Mouse (Mus musculus) right cerebral cortex, postnatal 10 days (tissue): ENCODE results near the gene Arid5a.

Experiments used
- DNase-seq, 2 experiments: peaks; one replicate each; pipeline ENCODE4 v3.0.0; 2021; ENCODE audit warnings: low spot score in 2 of 2

Arid5a gene

GRCm38 (mm10) chr1:36307495-36308280 is at the start of gene Arid5a:
TSS of gene Arid5a (plus strand) at chr1:36307733.
- DNase-seq: peak; percentile 93

DNA sequence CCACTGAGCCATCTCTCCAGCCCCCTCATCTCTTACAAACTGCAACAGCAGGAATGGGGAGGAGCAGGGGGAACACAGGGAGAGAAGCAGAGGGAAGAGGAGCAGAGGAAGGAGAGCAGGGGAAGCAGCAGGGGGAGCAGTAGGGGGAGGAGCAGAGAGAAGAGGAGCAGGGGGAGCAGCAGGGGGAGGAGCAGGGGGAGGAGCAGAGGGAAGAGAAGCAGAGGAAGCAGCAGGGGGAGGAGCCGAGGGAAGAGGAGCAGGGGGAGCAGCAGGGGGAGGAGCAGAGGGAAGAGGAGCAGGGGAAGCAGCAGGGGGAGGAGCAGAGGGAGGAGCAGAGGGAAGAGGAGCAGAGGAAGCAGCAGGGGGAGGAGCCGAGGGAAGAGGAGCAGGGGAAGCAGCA is 48.9 kb upstream of the Arid5a start:
- no peak for DNase-seq

DNA sequence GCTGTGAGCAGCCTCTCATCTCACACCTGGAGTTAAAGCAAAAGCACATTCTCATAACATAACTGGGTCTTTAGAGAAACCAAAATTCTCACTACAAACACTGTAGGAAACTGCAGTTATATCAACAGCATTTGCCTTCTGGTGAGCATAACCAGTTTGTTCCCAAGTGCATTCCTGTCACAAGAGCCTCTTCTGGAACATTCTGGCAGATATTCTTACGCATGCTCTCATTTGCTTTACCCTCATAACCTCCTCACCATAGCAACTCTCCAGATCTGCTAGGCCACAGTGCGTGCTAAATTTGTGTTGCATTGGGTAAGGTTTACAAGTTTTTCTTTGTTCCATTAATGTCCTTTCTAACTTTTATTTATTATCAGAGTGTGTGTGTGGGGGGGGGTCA is 48.3 kb upstream of the Arid5a start:
- no peak for DNase-seq

DNA sequence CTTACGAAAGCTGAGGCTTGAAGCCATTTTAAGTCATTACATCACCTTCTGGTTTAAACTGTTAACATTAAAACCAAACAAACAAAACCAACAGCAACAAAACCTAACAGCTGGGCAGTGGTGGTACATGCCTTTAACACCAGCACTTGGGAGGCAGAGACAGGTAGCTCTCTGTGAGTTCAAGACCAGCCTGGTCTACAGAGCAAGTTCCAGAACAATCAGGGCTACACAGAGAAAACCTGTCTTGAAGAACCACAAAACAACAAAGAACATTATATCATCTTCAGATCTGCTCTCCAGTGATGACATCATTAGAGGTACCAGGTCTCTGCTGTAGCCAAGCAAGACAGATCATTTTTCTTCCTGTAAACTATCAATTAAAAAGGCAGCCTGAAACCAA is 47.1 kb upstream of the Arid5a start:
- DNase-seq: no peak

DNA sequence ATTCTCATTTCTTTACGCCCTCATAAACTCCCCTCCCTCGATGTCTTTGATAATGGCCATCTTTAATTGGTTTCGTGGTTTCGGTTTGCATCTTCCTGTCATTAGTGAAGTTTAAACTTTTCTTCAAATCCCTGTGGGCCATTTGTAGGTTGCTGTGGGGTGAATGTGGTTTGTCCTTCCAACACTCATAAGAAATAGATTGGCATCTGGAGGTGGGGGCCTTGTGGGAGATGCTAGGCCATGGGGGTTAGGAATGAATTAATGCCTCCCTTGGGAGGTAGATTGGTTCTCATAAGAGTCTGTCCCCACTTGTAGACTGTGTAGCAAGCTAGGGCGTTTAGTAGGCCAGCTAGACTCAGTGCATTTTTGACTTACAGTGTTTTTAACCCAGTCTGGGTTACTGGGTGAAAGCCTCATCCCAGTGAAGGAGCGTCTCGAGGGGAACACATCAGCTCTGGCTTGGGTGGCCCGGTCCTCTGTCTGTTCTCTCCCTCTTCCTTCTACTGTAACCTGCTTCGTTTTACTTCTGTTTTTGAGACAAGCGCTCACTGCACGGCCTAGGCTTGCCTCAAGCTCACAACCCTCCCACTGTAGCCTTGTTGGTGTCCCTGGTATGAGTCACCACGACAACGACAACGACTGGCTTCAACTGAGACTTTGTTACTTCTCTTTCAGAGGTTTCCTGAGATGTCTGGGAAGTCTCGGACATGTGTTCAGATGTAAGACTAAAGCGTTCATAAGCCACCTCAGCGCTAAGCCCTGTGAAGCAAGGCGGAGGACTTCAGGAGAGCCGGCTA is 45.6 kb upstream of the Arid5a start:
- peak in 1 of 2 experiments; percentile 36 for DNase-seq

DNA sequence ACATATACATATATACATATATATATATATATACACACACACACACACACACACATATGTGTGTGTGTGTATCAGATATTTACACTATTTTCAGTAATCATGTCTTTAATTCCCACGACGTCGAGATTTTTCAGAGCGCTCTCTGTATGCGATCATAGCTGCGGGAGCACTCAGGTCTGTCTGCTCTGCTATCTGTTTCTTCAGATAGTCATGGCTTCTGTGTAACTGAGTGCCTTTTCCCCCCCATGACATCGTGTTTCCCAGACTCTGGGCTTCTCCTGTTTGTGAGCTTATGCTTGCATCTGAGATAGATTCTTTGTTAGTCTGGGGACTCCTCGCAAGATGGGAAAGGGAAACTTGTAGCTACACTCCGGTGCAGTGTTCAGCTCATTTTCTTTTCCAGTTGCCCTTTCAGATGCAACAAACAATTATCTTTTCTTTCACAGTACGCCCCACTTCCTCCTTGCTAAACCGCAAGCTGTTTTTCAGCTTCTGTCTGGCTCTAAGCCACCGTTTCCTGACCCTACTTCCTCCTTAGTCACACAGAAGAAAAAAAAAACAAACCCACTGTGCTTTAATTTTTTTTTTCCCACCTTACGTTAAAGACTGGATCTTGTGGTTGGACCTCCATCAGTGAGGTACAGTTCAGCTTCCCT is 43.6 kb upstream of the Arid5a start:
- peak in 1 of 2 experiments; percentile 54 for DNase-seq

DNA sequence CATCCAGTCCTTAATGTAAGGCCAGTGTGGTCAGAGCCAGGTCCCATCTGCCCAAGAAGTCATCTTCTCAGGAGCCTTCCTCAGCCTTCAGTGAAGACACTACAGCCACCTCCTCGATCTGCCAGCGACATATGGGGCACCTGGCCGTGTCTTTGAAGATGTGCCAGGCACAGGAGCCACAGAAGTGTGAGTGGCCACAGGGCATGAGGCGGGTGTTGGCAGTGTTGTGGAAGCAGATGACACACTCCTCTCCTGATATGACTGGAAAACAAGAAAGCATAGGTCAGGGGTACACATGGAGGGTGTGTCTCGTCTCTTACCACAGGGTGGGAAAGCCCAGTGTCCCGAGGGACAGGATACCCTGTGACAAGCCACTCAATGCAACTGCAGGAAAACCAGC is 41.2 kb upstream of the Arid5a start:
- DNase-seq: no peak

DNA sequence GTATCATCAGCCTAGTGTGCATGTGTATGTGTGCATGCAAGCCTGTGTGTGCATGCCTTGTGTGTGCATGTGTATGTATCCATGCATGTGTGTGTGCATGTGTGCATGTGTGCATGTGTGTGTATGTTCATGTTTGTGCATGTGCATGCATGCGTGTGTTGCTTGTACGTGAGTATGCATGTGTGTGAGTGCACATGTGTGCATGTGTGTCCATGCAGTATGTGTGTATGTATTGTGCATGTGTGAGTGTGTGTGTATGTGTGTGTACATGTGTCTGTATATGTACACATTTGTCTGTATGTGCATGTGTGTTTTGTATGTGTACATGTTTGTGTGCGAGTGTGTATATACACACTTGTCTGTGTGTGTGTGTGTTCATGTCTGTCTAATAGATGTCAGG is 39.9 kb upstream of the Arid5a start:
- no peak for DNase-seq

- no peak for DNase-seq
Observed at GRCm38 (mm10) chr1:36269121-36269795, 38.3 kb upstream of the Arid5a start.

GRCm38 (mm10) chr1:36270666-36271065 is 36.9 kb upstream of the Arid5a start:
- no peak for DNase-seq

DNA sequence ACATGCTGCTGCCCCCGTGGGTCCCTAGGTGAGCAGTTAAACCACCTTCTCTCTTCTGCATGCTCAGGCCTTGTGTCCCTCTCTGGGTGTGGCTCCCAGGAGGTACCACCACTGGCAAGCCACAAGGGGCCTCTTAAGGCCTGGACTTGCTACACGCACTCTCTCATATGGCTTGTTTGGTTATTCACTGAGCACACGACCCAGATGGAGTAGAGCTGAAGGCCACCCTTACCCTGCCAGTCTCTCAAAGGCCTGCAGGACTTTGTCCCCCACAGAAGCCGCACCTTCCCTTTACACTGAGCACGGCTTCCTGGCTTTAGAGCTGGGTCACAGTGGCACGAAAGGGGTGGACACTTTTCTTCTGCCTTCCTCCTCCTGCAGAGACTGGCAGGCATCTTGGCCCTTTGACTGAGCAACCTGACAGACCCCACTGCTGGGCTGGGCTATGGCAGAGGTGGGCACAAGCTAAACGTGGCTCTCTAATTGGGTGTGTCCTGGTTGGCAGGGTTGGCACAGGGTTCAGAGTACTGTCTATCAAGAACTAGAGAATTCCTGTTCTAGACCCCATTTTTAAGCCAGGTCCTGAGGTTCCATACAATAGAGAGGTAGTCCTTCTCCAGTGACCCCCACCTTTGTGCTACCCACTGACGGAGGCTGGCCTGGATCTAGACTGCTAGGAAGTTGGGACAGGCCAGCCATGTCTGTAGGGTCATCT is 35.9 kb upstream of the Arid5a start:
- no peak for DNase-seq

GRCm38 (mm10) chr1:36272546-36272945 is 35.0 kb upstream of the Arid5a start:
- DNase-seq: no peak

GRCm38 (mm10) chr1:36273288-36273687 is 34.2 kb upstream of the Arid5a start:
- DNase-seq: no peak

DNA sequence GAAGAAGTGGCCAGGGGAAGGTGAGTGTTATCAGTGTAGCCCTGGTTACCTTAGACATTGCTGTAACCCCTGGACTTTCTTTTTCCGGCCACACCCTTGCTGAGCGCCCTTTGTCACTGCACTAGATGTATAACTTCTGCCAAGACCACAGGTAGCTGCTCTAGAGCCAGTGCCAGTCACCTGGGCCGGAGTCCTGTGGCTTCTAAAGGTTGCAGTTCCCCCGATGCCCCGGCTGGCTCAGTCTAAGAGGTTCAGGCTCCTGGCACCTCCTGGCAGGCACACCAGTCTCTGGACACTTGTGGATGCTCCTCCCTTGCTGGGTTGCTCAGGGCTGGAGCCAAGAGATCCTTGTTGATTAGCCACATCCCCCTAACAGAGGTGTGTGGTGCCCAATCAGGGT is 33.1 kb upstream of the Arid5a start, which contains the start of gene Neurl3:
Gene Neurl3, minus strand, starts transcription at position 225 of the 400 bp plus-strand sequence.
- DNase-seq: no peak

DNA sequence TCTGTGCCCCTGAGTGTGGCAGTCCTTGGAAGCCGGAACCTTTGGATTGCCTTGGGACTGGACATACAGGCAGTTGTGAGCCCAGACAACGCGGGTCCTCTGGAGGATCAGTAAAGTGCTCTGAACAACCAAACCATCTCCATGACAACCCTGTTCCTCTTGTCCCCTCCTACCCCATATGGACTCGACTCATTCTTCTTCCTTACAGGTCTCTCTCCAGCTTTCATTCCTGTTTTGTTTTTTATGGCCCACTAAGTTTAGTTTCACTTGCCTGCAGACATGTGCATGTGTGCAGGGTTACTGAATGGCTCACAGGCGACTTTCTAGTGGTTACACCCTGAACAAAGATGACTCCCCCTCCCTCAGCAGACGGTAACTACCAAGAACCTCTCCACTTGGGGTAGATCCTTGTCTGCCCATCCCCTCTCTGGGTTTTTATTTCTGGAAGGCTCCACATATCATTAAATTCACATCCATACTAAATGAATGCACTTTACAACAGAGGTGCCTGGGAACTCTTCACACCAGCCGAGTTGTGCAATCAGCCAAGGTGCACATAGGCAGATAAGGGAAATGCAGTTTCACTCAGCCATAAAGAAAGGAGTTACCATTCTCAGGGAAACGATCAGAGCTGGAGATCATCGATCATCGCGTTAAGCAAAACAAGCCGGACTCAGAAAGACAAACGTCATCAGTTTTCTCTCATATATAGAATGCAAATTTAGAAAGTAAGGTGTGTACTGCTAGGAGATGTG is 31.7 kb upstream of the Arid5a start:
- no peak for DNase-seq

GRCm38 (mm10) chr1:36277267-36278060 is 30.1 kb upstream of the Arid5a start:
- DNase-seq: peak; percentile 58 to 74

DNA sequence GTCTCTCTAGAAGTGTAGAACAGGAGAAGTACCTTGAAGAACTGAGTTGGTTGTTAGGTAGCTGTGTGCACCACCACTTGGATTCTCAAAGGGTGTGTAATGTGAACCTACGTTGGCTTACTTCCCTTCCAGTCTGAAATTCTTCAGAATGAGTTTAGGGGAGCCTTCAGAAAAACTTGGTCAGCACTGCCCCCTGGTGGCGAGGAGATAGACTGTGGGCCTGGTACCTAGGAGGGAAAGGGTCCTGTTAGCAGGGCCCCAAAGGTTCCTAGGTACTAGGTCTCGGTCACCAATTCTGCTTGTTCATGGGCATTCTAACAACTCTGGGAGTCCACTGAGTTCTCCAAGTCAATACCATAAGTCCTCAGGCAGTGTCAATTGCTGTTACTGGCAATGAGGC is 28.3 kb upstream of the Arid5a start:
- DNase-seq: peak; percentile 69 to 88

DNA sequence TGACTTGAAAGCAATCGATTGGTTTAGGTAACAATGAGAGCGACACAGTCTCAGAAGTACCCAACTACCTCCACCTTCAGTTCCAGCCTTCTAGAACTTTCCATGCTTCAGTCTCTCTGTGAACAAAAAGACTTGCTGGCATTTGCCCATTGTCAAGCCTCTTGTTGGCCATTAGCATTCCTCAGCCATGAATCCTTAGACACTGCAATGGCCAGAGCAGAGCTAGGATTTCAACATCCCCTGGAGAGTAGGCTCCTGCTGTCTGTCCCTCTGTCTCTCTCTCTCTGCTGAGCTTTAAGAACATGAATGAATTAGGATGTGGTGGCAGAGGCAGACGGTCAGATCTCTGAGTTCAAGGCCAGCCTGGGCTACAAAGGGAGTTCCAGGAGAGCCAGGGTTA is 26.6 kb upstream of the Arid5a start:
- no peak for DNase-seq

DNA sequence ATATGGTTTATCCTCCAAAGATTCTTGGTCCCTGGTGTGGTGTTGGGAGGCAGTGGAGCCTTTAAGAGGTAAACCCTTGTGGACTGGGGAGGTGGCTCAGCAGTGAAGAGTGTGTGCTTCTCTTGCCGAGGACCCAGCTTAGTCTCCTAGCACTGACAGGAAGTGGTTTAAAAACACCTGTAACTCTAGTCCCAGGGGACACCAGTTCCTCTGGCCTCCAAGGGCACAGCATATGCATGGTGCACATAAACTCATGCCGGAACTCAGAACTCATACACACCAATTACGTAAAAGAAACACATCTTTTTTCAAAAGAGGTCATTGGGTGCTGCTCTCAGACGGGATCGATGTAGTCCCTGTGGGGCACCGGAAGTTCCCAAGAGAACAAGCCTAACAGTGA is 25.7 kb upstream of the Arid5a start:
- no peak for DNase-seq

- DNase-seq: no peak
Observed at GRCm38 (mm10) chr1:36293470-36293869, 14.1 kb upstream of the Arid5a start.
